Mouse (Mus musculus) bone marrow, adult 2 months (tissue): ENCODE measurements around the gene Jpt2. TPM values are rescaled to one million over a fixed set of nuclear protein-coding genes. Genes with fewer than 3 reads are reported as not detected.

ENCODE experiments used
- H3K27ac ChIP-seq: fragments of 200-500 bp; 2 replicates; pipeline ENCODE4 v1.5.1; 2012; ENCODE audit warnings: low read depth, mild to moderate bottlenecking, control low read depth, inconsistent platforms, low read length; ENCODE audit not compliant: control insufficient read depth, poor library complexity, insufficient read depth
- H3K4me1 ChIP-seq: fragments of 200-500 bp; 2 replicates; pipeline ENCODE4 v1.6.1; 2011; ENCODE audit warnings: low read length; ENCODE audit not compliant: control insufficient read depth, insufficient read depth
- H3K4me3 ChIP-seq: fragments of 200-500 bp; replicated peaks from 2 replicates; pipeline ENCODE3; 2011; ENCODE audit warnings: mild to moderate bottlenecking, low read depth, low read length, control low read depth; ENCODE audit not compliant: control insufficient read depth
- CTCF ChIP-seq: fragments of 200-500 bp; IDR thresholded peaks from 2 replicates; pipeline ENCODE4 v1.5.1; 2011; ENCODE audit warnings: low read length, control low read depth; ENCODE audit not compliant: control insufficient read depth, insufficient read depth
- POLR2A ChIP-seq: fragments of 200-500 bp; IDR thresholded peaks from 2 replicates; pipeline ENCODE4 v1.6.1; 2011; ENCODE audit warnings: low read depth, mild to moderate bottlenecking, control low read depth, low read length, borderline replicate concordance; ENCODE audit not compliant: control insufficient read depth
- WGBS: fragments of 180-500 bp; shearing (Covaris S2); methylation state at CpG from one replicate; pipeline ENCODE4 v1.1.7; 2018; 5-methylcytosine and 5-hydroxymethylcytosine counted together
- polyA plus RNA-seq: library from polyadenylated mRNA; stranded (reverse); fragments of >200 nt; gene quantifications from 2 replicates; pipeline ENCODE4 v1.2.4, GENCODE M21; 2011; ENCODE audit warnings: low replicate concordance; ENCODE audit not compliant: missing spikeins, insufficient read depth, insufficient read length

The Jpt2 gene
- polyA plus RNA-seq = 12.2 and 31.5 TPM in 2 replicates

GRCm38 (mm10) chr17:24960135-24960851 lies at the start of gene Jpt2:
Gene Jpt2, minus strand, starts transcription at chr17:24960689.
- TF ChIP-seq POLR2A (peak; percentile 47; the same call in 1 of the 2 replicates), CTCF (peak; percentile 47; the same call in 1 of the 2 replicates)
- peak within 1 kb of the TSS; percentile 63 for H3K27ac ChIP-seq
- under 1% methylated on average over 59 of the region's 59 CpGs for WGBS
- H3K4me3 ChIP-seq = peak within 1 kb of the TSS; percentile 93
- H3K4me1 ChIP-seq = no peaks in the 10 kb centered on the region; the same call in 1 of the 2 replicates

DNA sequence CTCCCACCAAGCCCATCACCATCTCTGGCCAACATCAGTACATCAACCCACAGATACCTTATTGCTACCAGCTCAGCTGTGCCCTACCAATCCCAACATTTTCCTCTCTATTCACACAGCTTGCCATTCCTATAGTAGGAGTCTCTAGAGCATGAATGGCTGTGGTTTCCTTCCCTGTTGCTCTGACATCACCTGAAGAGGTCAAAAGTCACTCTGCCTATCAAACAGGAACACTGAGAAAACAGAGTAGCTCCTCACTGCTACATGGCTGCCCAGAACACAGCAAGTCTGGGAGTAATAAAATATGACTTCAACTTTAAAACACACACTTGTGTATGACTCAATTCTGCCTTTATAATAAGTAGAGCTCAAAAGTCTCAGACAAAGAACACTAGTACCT lies 47.0 kb upstream of the Jpt2 start:
- no peak for TF ChIP-seq CTCF
- no peak for TF ChIP-seq POLR2A
- Histone ChIP-seq H3K27ac (no peak overlapping the region), H3K4me3 (no peak overlapping the region), H3K4me1 (no peaks in the 10 kb centered on the region)

GRCm38 (mm10) chr17:25005102-25005501 lies 44.6 kb upstream of the Jpt2 start:
- TF ChIP-seq CTCF (0 out of 2 replicates have a peak, but pooled peaks have one; percentile 5), POLR2A (no peak)
- no peak overlapping the region for H3K4me3 ChIP-seq
- 94% methylated on average over 3 of the region's 3 CpGs for WGBS

DNA sequence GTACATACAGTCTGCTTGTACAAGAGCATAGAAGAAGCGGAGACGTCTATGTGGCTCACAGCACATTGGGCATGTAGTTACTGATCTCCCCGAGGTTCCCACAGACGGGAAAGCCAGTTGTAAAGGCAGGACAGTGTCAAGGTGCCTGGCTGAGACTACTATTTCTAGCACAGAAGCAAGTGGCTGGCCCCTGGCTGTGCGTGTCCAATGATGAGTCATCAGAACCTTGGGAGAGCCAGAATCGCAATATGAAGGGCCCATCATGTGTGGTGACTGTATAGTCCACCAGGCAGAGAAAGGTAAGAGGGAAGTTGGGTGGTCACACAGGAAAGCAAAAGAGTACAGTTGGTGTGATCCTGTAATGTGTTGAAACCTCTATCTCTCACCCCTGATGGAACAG lies 34.2 kb upstream of the Jpt2 start:
- Histone ChIP-seq H3K4me3 (no peak overlapping the region), H3K27ac (no peak overlapping the region), H3K4me1 (no peaks in the 10 kb centered on the region)
- WGBS = 95% methylated on average over 6 of the region's 6 CpGs
- TF ChIP-seq CTCF (no peak), POLR2A (no peak)

More at GRCm38 (mm10) chr17:25005102-25005501, 44.6 kb upstream of the Jpt2 start:
- Histone ChIP-seq H3K27ac (no peak overlapping the region), H3K4me1 (no peaks in the 10 kb centered on the region)

- WGBS = 94% methylated on average over 6 of the region's 6 CpGs
- TF ChIP-seq POLR2A (no peak), CTCF (no peak)
Observed at GRCm38 (mm10) chr17:24987221-24987620, 26.7 kb upstream of the Jpt2 start.

DNA sequence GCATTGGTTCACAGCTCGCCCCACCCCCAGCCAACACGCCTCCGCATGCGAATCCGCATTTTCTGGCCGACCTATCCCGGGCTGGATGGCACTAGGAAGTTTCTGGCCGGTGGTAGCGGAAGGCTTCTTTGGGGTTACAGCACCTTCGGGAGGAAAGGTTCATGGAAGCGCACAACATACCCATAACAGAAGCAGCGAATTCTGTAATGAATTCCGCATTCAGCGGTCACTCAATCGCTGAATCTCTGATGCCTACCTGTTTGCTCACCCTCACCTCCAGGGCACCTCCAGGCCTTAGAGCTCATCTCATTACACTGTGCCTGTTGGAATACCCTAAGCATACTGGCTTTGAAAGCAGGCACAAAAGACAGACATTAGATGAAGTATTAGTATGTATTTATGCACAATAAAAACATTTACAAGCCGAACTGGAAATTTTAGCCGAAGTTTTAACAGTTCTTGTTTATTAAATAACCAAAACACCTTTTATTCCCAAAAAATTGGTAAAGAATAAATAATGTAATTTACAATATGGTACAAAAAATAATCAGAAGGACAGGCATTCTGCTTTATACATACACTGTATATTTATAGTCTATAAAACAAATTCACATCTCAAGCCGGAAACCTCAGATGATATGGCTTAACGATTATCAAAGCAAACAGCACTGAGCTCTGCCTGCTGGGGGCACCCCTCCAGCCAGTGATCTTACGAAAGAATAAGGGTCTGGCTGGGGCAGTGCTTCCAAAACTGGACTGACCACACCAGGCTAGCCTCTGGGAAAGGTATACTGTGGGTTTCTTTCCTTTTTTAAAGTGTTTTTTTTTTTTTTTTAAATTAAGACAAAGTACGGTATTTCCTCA lies 595 bp upstream of the Jpt2 start:
- no peak for TF ChIP-seq CTCF
- TF ChIP-seq POLR2A = no peak
- Histone ChIP-seq H3K4me3 (peak overlapping the region; percentile 63), H3K27ac (no peak overlapping the region; the same call in 1 of the 2 replicates), H3K4me1 (no peaks in the 10 kb centered on the region; the same call in 1 of the 2 replicates)
- WGBS = 7% methylated on average over 21 of the region's 21 CpGs

More at GRCm38 (mm10) chr17:24987221-24987620, 26.7 kb upstream of the Jpt2 start:
- Histone ChIP-seq H3K27ac (no peak overlapping the region), H3K4me3 (no peak overlapping the region), H3K4me1 (no peaks in the 10 kb centered on the region)

- 66% methylated on average over 8 of the region's 8 CpGs for WGBS
- TF ChIP-seq POLR2A (no peak), CTCF (no peak)
- no peaks in the 10 kb centered on the region; the same call in 1 of the 2 replicates for H3K4me1 ChIP-seq
- H3K4me3 ChIP-seq = peak overlapping the region; percentile 42
- no peak overlapping the region for H3K27ac ChIP-seq
Observed at GRCm38 (mm10) chr17:24959371-24959770, 1.1 kb downstream of the Jpt2 start.

GRCm38 (mm10) chr17:24953291-24953690 lies 7.2 kb downstream of the Jpt2 start:
- 86% methylated on average over 2 of the region's 2 CpGs for WGBS
- TF ChIP-seq POLR2A (no peak), CTCF (no peak)
- Histone ChIP-seq H3K4me1 (no peaks in the 10 kb centered on the region; the same call in 1 of the 2 replicates), H3K4me3 (no peak overlapping the region), H3K27ac (no peak overlapping the region)

DNA sequence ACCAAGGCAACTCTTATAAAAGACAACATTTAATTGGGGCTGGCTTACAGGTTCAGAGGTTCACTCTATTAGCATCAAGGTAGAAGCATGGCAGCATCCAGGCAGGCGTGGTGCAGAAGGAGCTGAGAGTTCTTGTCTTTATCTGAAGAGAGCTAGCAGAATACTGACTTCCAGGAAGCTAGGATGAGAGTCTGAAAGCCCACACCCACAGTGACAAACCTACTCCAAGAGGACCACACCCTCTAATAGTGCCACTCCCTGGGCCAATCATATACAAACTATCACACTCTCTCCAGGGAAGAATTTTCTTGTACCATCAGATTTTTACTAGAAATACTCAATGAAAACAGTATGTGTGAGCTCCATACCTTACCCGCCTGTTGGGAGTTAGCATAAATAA lies 9.8 kb downstream of the Jpt2 start:
- 81% methylated on average over 2 of the region's 2 CpGs for WGBS
- TF ChIP-seq POLR2A (no peak), CTCF (no peak)
- Histone ChIP-seq H3K4me3 (no peak overlapping the region), H3K4me1 (no peaks in the 10 kb centered on the region; the same call in 1 of the 2 replicates), H3K27ac (no peak overlapping the region)
